Mouse (Mus musculus): ENCODE measurements around the gene Nudt1.
A peak's percentile ranks its signal among the peaks of the same experiment; 100 is the strongest.

- peak; percentile 44 for TF ChIP-seq CTCF (IDR thresholded peaks at IDR 0.05; ENCODE audit: low read depth, low read length)
- no peak for TF ChIP-seq POLR2A (IDR thresholded peaks at IDR 0.05; ENCODE audit: insufficient read depth, low read length)
These were observed 12.2 kb downstream of the Nudt1 start for GRCm38 (mm10) chr5:140333631-140334030.

Measured in ES-Bruce4 (cell line).